Mouse (Mus musculus) forelimb bud, embryonic 11.5 days (tissue): ENCODE measurements around the gene Myl6.

Experiments used
- DNase-seq: peaks from one replicate; pipeline ENCODE4 v3.0.0-alpha.2; 2012; ENCODE audit warnings: low read depth, low spot score

The Myl6 gene

GRCm38 (mm10) chr10:128489785-128490184, 4.2 kb downstream of the Myl6 start:
- no peak for DNase-seq

- no peak for DNase-seq
These were observed 4.6 kb downstream of the Myl6 start for GRCm38 (mm10) chr10:128489380-128489779.

- DNase-seq = no peak
These were observed 5.2 kb downstream of the Myl6 start for GRCm38 (mm10) chr10:128488776-128489175.

DNA sequence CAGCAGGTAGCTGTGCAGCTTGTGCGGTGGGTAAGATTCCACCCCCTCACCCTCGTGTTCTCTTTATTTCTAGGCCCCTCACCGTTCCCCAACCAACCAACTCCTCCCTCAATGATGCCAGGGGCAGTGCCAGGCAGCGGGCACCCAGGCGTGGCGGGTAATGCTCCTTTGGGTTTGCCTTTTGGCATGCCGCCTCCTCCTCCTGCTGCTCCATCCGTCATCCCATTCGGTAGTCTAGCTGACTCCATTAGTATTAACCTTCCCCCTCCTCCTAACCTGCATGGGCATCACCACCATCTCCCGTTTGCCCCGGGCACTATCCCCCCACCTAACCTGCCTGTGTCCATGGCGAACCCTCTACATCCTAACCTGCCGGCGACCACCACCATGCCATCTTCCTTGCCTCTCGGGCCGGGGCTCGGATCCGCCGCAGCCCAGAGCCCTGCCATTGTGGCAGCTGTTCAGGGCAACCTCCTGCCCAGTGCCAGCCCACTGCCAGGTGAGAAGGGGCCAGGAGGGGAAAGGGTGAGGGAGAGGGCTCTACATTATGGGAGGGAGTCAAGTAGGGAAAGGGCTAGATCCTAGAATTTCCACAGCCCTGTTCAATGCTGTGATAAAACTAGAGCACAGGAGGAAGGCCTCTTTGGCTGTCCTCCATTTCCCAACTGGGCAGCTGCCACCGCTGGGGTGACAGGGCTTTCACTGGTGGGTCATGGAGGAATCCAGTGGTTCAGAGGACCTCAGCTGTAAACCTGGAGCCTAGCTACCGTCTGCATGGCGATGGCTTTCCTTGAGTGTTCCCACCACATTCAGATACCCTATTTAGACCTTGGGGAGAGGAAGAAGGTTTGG, 5.9 kb downstream of the Myl6 start:
- DNase-seq = no peak

GRCm38 (mm10) chr10:128486370-128486769, 7.6 kb downstream of the Myl6 start:
- no peak for DNase-seq

DNA sequence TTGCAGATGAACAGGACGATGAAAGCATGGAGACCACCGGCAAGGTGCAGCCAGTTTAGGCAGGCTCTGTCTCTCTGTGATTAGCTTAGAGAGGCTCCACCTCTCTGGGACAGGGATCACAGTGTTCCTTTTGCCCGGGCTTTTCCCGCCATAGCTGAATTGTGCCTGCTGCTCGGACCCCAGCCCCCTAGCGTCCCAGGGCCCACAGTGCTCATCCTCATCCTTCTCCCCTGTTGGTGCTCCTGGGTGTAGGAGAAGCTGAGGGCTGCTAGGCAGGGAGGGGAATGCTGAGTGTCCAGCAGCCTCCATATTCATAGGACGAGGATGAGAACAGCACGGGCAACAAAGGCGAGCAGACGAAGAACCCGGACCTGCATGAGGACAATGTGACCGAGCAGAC, 19.6 kb downstream of the Myl6 start:
- DNase-seq = no peak

DNA sequence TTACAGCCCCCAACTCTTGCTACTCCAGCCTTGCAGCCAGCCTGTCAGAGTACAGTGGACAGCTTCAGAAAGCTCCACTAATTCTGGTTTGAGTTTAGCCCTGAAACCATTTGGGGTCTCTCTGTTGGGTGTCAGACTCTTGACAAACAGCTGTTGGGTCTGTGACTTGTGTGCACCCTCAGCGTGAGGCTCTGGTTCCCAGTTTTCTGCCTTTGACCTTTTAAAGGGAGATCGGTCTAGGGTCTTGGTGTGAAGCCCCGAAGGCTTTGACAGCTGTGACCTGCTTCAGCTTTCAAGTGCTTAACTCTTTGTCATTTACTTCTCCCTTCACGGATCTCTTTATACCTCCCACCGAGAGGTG, 33.7 kb downstream of the Myl6 start:
- peak; percentile 9 for DNase-seq

GRCm38 (mm10) chr10:128459409-128460269, 34.3 kb downstream of the Myl6 start:
- peak; percentile 40 for DNase-seq

GRCm38 (mm10) chr10:128458719-128459408, 35.1 kb downstream of the Myl6 start, which contains the start of gene Smarcc2:
TSS of gene Smarcc2 (plus strand) at chr10:128459248.
- DNase-seq = peak; percentile 51

- DNase-seq = peak; percentile 91
These were observed 35.6 kb downstream of the Myl6 start for GRCm38 (mm10) chr10:128458348-128458718.

GRCm38 (mm10) chr10:128457676-128458075, 36.3 kb downstream of the Myl6 start:
- DNase-seq = no peak

- peak; percentile 82 for DNase-seq
These were observed 38.7 kb downstream of the Myl6 start for GRCm38 (mm10) chr10:128455280-128455679.

- DNase-seq = no peak
These were observed 39.5 kb downstream of the Myl6 start for GRCm38 (mm10) chr10:128454471-128454870.

GRCm38 (mm10) chr10:128451014-128451413, 42.9 kb downstream of the Myl6 start:
- DNase-seq = no peak

GRCm38 (mm10) chr10:128445407-128445806, 48.5 kb downstream of the Myl6 start:
- DNase-seq = no peak

DNA sequence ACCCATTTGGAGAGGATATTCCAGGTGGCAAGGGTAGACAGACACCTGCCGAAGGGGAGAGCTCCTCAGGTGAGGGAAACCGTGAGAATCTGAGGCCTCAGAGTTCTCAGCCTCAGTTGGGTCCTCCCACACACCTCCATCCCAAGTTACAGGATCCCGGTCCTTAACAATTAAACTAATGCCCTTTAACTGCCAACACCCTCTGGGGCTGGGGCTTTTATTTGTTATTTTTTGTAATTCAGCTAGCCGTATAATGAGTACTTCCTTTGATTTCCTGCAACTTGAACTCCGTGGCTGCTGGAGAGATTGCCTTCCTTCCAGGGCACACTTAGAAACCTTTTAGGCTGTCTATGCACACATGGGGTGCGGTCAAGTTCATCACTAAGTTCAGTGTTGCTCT, 49.6 kb downstream of the Myl6 start:
- no peak for DNase-seq

- DNase-seq = no peak
These were observed 51.2 kb downstream of the Myl6 start for GRCm38 (mm10) chr10:128442718-128443117.

DNA sequence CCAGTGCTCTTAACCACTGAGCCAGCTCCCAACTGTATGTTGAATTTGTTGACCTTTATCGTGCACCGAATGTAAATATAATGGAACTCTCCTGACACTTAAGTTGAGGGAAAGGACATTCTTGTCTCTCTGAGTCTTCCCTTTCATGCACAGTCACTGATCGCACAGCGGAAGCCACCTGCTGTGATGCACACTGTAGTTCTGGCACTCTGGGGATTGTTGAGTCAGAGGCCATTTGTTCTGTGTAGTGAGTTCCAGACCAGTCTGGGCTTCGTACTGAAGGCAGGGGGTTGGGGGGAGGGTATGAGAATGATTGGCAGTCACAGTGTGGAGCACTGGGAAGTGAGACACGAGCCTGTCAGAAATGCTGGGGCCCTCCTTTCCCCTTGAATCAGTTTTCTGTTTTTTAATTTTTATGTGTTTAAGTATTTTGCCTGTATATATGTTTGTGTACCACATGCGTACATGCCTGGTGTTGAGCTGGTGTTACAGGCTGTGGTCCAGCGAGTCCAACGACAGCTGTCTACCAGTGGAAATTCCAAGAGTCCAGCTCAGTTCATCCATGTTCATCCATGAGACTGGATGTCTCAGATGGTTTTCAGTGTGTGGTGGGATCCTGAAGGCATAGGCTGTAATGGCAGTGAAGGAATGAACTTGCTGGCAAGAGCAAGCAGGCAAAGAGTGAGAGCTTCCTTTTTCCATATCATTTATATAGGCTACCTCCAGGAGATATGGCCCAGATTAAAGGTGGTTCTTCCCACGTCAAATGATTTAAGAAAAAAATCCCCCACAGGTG, 52.4 kb downstream of the Myl6 start:
- DNase-seq = no peak
